In genomic region chr15:61109429-61110128, GRCm38 (mm10) we compare ENCODE assay signal across 9 mouse cellular contexts.
DNase-seq lines count a peak whose midpoint lies in the region; ATAC-seq lines count a peak whose summit lies in the region.
"Had no signal": no experiment of that assay in that cellular context is flagged by ENCODE, and none has a peak within 500 bp of the region (broad histone marks: within the 10 kb centered on the region; RNA-seq: fewer than 3 reads in every experiment).

No protein-coding gene starts in this region.

- no peaks in the 10 kb centered on the region for H3K36me3 ChIP-seq in hindbrain, embryonic 11.5 days (ENCODE audit: control insufficient read depth, insufficient read depth, low read length)
- no peaks in the 10 kb centered on the region for H3K36me3 ChIP-seq in hindbrain, embryonic 16.5 days (ENCODE audit: control insufficient read depth, insufficient read depth, low read length)
- no peaks in the 10 kb centered on the region for H3K36me3 ChIP-seq in embryonic facial prominence, embryonic 10.5 days (replicated peaks)
- no peaks in the 10 kb centered on the region for H3K36me3 ChIP-seq in limb, embryonic 10.5 days
- H3K36me3 ChIP-seq: G1E had no signal

- H3K27ac ChIP-seq in hindbrain, embryonic 11.5 days (ENCODE audit: low read depth, low read length) = no peak overlapping the region
- H3K27ac ChIP-seq in hindbrain, embryonic 16.5 days (ENCODE audit: low read depth, low read length) = no peak overlapping the region
- peak overlapping the region; percentile 69 for H3K27ac ChIP-seq in embryonic facial prominence, embryonic 10.5 days (replicated peaks)
- peak overlapping the region; percentile 65 for H3K27ac ChIP-seq in limb, embryonic 10.5 days

- H3K9ac ChIP-seq in hindbrain, embryonic 11.5 days (ENCODE audit: low read depth, low read length) = no peak overlapping the region
- H3K9ac ChIP-seq in hindbrain, embryonic 16.5 days (ENCODE audit: low read depth, low read length) = no peak overlapping the region

- no peaks in the 10 kb centered on the region for H3K4me1 ChIP-seq in hindbrain, embryonic 11.5 days (replicated peaks; ENCODE audit: control insufficient read depth, insufficient read depth, low read length)
- H3K4me1 ChIP-seq in hindbrain, embryonic 16.5 days (ENCODE audit: control insufficient read depth, insufficient read depth, low read depth, low read length) = no peaks in the 10 kb centered on the region
- peaks cover 20% of the 10 kb centered on the region for H3K4me1 ChIP-seq in embryonic facial prominence, embryonic 10.5 days
- H3K4me1 ChIP-seq in limb, embryonic 10.5 days = peaks cover 15% of the 10 kb centered on the region

- H3K27me3 ChIP-seq in hindbrain, embryonic 11.5 days (ENCODE audit: control insufficient read depth, insufficient read depth, low read length) = no peaks in the 10 kb centered on the region
- no peaks in the 10 kb centered on the region for H3K27me3 ChIP-seq in hindbrain, embryonic 16.5 days (replicated peaks; ENCODE audit: control insufficient read depth, insufficient read depth, low read length)
- H3K27me3 ChIP-seq in embryonic facial prominence, embryonic 10.5 days (replicated peaks; ENCODE audit: low read depth, poor library complexity, severe bottlenecking) = no peaks in the 10 kb centered on the region
- no peaks in the 10 kb centered on the region for H3K27me3 ChIP-seq in limb, embryonic 10.5 days (ENCODE audit: low read depth, poor library complexity, severe bottlenecking)

- H3K4me2 ChIP-seq in hindbrain, embryonic 11.5 days (replicated peaks; ENCODE audit: low read depth, low read length) = no peak overlapping the region
- no peak overlapping the region for H3K4me2 ChIP-seq in hindbrain, embryonic 16.5 days (ENCODE audit: low read length)

- H3K4me3 ChIP-seq in hindbrain, embryonic 11.5 days (ENCODE audit: low read depth, low read length) = no peak overlapping the region
- no peak overlapping the region for H3K4me3 ChIP-seq in hindbrain, embryonic 16.5 days (ENCODE audit: low read length)
- H3K4me3 ChIP-seq in embryonic facial prominence, embryonic 10.5 days = no peak overlapping the region
- H3K4me3 ChIP-seq in limb, embryonic 10.5 days = no peak overlapping the region

- peak; percentile 13 for DNase-seq in hindbrain, embryonic 11.5 days (ENCODE audit: low spot score)
- peak; percentile 22 for DNase-seq in Muller cell, postnatal 12 days (ENCODE audit: inconsistent ontology term)
- peak; percentile 34 for DNase-seq in embryonic facial prominence, embryonic 10.5 days (ENCODE audit: low spot score)
- DNase-seq in limb, embryonic 10.5 days (ENCODE audit: low spot score) = peak; percentile 37
- no peak for DNase-seq in adrenal gland, adult 8-10 months
- no peak for DNase-seq in thymus, postnatal 36 days
- DNase-seq: lung, adult 2 months had no signal

- WGBS in hindbrain, embryonic 11.5 days = 46% methylated on average over 4 of the region's 4 CpGs
- WGBS in hindbrain, embryonic 16.5 days = 42% methylated on average over 4 of the region's 4 CpGs
- WGBS in embryonic facial prominence, embryonic 10.5 days = 32% methylated on average over 4 of the region's 4 CpGs
- 34% methylated on average over 4 of the region's 4 CpGs for WGBS in limb, embryonic 10.5 days

- H3K9me3 ChIP-seq in hindbrain, embryonic 11.5 days (ENCODE audit: control insufficient read depth, low read length) = no peaks in the 10 kb centered on the region
- no peaks in the 10 kb centered on the region for H3K9me3 ChIP-seq in hindbrain, embryonic 16.5 days (ENCODE audit: control insufficient read depth, low read length)
- H3K9me3 ChIP-seq in embryonic facial prominence, embryonic 10.5 days = no peaks in the 10 kb centered on the region
- H3K9me3 ChIP-seq in limb, embryonic 10.5 days (replicated peaks) = no peaks in the 10 kb centered on the region
- H3K9me3 ChIP-seq: G1E had no signal

- no peak for ATAC-seq in hindbrain, embryonic 11.5 days (ENCODE audit: low FRiP score)
- no peak for ATAC-seq in hindbrain, embryonic 16.5 days

Comparison
In these comparisons a context has a peak if more than half of its experiments do, and no peak if none do; other contexts are left out.
1. DNase-seq: peak in hindbrain, embryonic 11.5 days (single experiment), Muller cell, postnatal 12 days (single experiment), embryonic facial prominence, embryonic 10.5 days (single experiment) and limb, embryonic 10.5 days (single experiment); none in adrenal gland, adult 8-10 months (single experiment) and thymus, postnatal 36 days (0 of 2).
2. H3K27ac ChIP-seq: peak in embryonic facial prominence, embryonic 10.5 days (single experiment) and limb, embryonic 10.5 days (single experiment); none in hindbrain, embryonic 11.5 days (single experiment) and hindbrain, embryonic 16.5 days (single experiment).